Comparison of ENCODE assay signal across 8 mouse cellular contexts in the genomic region with DNA sequence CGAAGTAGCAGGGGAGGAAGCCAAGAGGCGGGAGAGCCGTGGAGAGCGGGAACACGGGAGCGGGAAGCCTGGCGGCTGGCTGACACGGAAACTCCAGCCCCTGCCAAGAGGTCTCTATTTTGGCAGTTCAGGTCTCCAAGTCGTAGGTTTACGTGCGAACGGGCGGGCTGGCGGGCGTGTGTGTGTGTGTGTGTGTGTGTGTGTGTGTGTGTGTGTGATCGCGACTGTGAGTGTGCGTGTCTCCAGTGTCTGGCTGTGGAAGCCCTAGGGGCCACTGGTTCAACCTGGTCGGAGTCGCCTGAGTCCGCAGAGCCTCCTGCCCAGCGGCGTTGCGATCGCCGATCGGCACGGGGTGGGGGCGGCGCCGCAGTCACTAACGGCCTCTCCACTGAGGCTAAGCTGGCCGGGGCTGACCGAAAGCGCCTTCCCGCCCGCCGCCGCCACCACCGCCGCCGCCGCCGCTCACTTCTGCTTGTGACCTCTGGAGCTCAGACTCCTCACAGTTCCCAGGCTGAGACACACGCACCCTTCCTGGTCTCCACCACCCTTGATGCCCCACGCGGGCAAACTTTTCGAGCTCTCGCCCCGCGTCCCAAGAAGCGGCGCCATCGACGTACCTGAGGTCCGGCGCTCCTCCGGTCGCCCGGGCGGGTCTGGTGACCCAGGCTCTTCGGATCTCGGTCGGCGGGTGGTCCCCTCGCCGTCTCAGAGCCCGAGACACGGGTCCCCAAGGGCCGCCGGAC. TPM values are rescaled to one million over a fixed set of nuclear protein-coding genes. Genes with fewer than 3 reads are reported as not detected.
DNase-seq lines count a peak whose midpoint lies in the region; ATAC-seq and TF ChIP-seq lines count a peak whose summit lies in the region.

No protein-coding gene starts in this region.

- DNase-seq in layer of hippocampus, adult 2 months (ENCODE audit: low spot score in 2 of 2) = no peak
- DNase-seq in layer of hippocampus, postnatal 25 days (ENCODE audit: extremely low spot score in 1 of 2, low spot score in 1 of 2) = no peak
- peak; percentile 43 for DNase-seq in embryonic facial prominence, embryonic 10.5 days (ENCODE audit: low spot score)
- peak; percentile 43 for DNase-seq in heart, postnatal 4 days
- DNase-seq in liver, embryonic 11.5 days (ENCODE audit: low spot score) = no peak
- DNase-seq in neural tube, embryonic 11.5 days (ENCODE audit: low spot score) = peak; percentile 25
- DNase-seq in right cerebral cortex, postnatal 14 days = no peak
- DNase-seq in cerebellum, adult 9-11 months = no peak

- ATAC-seq in liver, embryonic 11.5 days (replicated peaks; ENCODE audit: low FRiP score) = peak; percentile 23
- ATAC-seq in neural tube, embryonic 11.5 days (ENCODE audit: insufficient read depth, low FRiP score, low TSS enrichment) = no peak

- 21% methylated on average over 71 of the region's 71 CpGs for WGBS in embryonic facial prominence, embryonic 10.5 days
- 16% methylated on average over 65 of the region's 71 CpGs for WGBS in liver, embryonic 11.5 days
- 24% methylated on average over 44 of the region's 71 CpGs for WGBS in neural tube, embryonic 11.5 days

- H3K36me3 ChIP-seq in embryonic facial prominence, embryonic 10.5 days (replicated peaks) = no peaks in the 10 kb centered on the region
- no peaks in the 10 kb centered on the region for H3K36me3 ChIP-seq in liver, embryonic 11.5 days (ENCODE audit: control insufficient read depth, insufficient read depth, low read length)
- H3K36me3 ChIP-seq in neural tube, embryonic 11.5 days (ENCODE audit: control insufficient read depth, insufficient read depth, low read length) = no peaks in the 10 kb centered on the region

- H3K27ac ChIP-seq in layer of hippocampus, adult 2 months = no peak overlapping the region
- peak overlapping the region; percentile 66; the same call in 1 of the 2 replicates for H3K27ac ChIP-seq in embryonic facial prominence, embryonic 10.5 days (replicated peaks)
- H3K27ac ChIP-seq in liver, embryonic 11.5 days (ENCODE audit: low read depth, low read length) = peak overlapping the region; percentile 66
- H3K27ac ChIP-seq in neural tube, embryonic 11.5 days (ENCODE audit: low read depth, low read length) = no peak overlapping the region

- H3K9me3 ChIP-seq in embryonic facial prominence, embryonic 10.5 days = peaks cover 2% of the 10 kb centered on the region; the same call in 1 of the 2 replicates
- H3K9me3 ChIP-seq in liver, embryonic 11.5 days (ENCODE audit: control insufficient read depth, low read length) = no peaks in the 10 kb centered on the region
- H3K9me3 ChIP-seq in neural tube, embryonic 11.5 days (ENCODE audit: control insufficient read depth, low read length) = no peaks in the 10 kb centered on the region

- TF ChIP-seq CTCF in layer of hippocampus, adult 2 months (conservative IDR thresholded peaks at IDR 0.05) = no peak

- H3K4me3 ChIP-seq in layer of hippocampus, adult 2 months = peak overlapping the region; percentile 20
- H3K4me3 ChIP-seq in embryonic facial prominence, embryonic 10.5 days = peak overlapping the region; percentile 55
- H3K4me3 ChIP-seq in liver, embryonic 11.5 days (ENCODE audit: low read depth, low read length) = peak overlapping the region; percentile 67
- H3K4me3 ChIP-seq in neural tube, embryonic 11.5 days (ENCODE audit: low read depth, low read length) = peak overlapping the region; percentile 33

- H3K4me1 ChIP-seq in embryonic facial prominence, embryonic 10.5 days = peaks cover 25% of the 10 kb centered on the region
- peaks cover 13% of the 10 kb centered on the region; the same call in 1 of the 2 replicates for H3K4me1 ChIP-seq in liver, embryonic 11.5 days (replicated peaks; ENCODE audit: control insufficient read depth, insufficient read depth, low read length)
- H3K4me1 ChIP-seq in neural tube, embryonic 11.5 days (ENCODE audit: control insufficient read depth, insufficient read depth, low read length) = no peaks in the 10 kb centered on the region

- peak overlapping the region; percentile 71 for H3K9ac ChIP-seq in liver, embryonic 11.5 days (ENCODE audit: low read depth, low read length)
- no peak overlapping the region for H3K9ac ChIP-seq in neural tube, embryonic 11.5 days (ENCODE audit: low read length)

- H3K27me3 ChIP-seq in embryonic facial prominence, embryonic 10.5 days (replicated peaks; ENCODE audit: low read depth, poor library complexity, severe bottlenecking) = peaks cover 72% of the 10 kb centered on the region
- peaks cover 12% of the 10 kb centered on the region for H3K27me3 ChIP-seq in liver, embryonic 11.5 days (replicated peaks; ENCODE audit: control insufficient read depth, insufficient read depth, low read length)
- H3K27me3 ChIP-seq in neural tube, embryonic 11.5 days (ENCODE audit: control insufficient read depth, insufficient read depth, low read length) = peaks cover 16% of the 10 kb centered on the region

- peak overlapping the region; percentile 67 for H3K4me2 ChIP-seq in liver, embryonic 11.5 days
- peak overlapping the region; percentile 36 for H3K4me2 ChIP-seq in neural tube, embryonic 11.5 days (ENCODE audit: low read depth)

RNA-seq across cellular contexts. Expression of a gene that starts 9.8 kb away (rescaled TPM):
- under 1 TPM; 0.61 to 0.84 TPM for total RNA-seq in layer of hippocampus, adult 2 months (2021)
- total RNA-seq in layer of hippocampus, postnatal 25 days (2021) = under 1 TPM; 0.47 to 0.73 TPM
- polyA plus RNA-seq in embryonic facial prominence, embryonic 10.5 days (2016; fragmentation: Nextera tagmentation; extraction: Ambion mirVana) = 2.4 TPM in 2 replicates
- total RNA-seq in heart, postnatal 4 days (2021) = 10 to 100 TPM; 25.7 to 32.4 TPM
- polyA plus RNA-seq in liver, embryonic 11.5 days (2014; fragmentation: Nextera tagmentation; extraction: Ambion mirVana) = 7.8 and 9.5 TPM in 2 replicates
- 1.9 and 2.3 TPM in 2 replicates for polyA plus RNA-seq in neural tube, embryonic 11.5 days (2014; fragmentation: Nextera tagmentation; extraction: Ambion mirVana)

Comparison
In these comparisons a context has a peak if more than half of its experiments do, and no peak if none do; other contexts are left out.
1. DNase-seq: peak in embryonic facial prominence, embryonic 10.5 days (single experiment), heart, postnatal 4 days (single experiment) and neural tube, embryonic 11.5 days (single experiment); none in layer of hippocampus, adult 2 months (0 of 2), layer of hippocampus, postnatal 25 days (0 of 2), liver, embryonic 11.5 days (single experiment), right cerebral cortex, postnatal 14 days (single experiment) and cerebellum, adult 9-11 months (single experiment).
2. H3K27ac ChIP-seq: peak in embryonic facial prominence, embryonic 10.5 days (single experiment) and liver, embryonic 11.5 days (single experiment); none in layer of hippocampus, adult 2 months (single experiment) and neural tube, embryonic 11.5 days (single experiment).
3. RNA of a gene that starts 9.8 kb away (total RNA-seq): 25.7 to 32.4 TPM in heart, postnatal 4 days; 0.61 to 0.84 TPM in layer of hippocampus, adult 2 months and 0.47 to 0.73 TPM in layer of hippocampus, postnatal 25 days; every median in the first group is over 10 times any median in the second.
4. Peak in every context shown above with its lines, with median percentiles within 50 percentile points of each other: H3K4me3 ChIP-seq.